Mouse (Mus musculus) ES-Bruce4 (cell line): Measurements from ENCODE around the gene Bcar1.

Source experiments
- EP300 ChIP-seq: IDR thresholded peaks from 2 replicates; pipeline ENCODE4 v1.6.1; 2011; ENCODE audit warnings: low read depth, low read length; ENCODE audit not compliant: insufficient read depth
- POLR2A ChIP-seq: IDR thresholded peaks from one replicate; pipeline ENCODE4 v1.8.1; 2011; ENCODE audit warnings: low read length; ENCODE audit not compliant: insufficient read depth

DNA sequence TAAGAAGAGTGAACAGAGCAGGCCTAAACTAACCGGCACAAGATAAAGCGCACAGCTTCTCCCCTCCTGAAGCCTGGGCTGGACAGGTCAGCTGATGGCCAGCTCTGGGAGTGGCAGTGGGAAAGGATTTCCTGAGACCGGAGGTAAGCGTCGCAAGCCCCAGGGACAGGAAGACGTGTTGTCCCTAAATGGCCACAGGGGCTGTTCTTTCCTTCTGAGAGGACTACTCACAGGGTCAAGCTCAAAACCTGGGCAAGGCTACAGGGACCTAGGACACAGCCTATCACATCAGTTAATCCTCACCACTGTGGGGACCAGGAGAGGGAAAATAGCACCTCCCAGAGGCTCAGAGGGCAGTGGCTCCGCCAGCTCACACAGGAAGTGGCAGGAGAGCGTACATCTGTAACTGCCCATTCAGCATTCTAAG, 8.3 kb downstream of the Bcar1 start:
- no peak for TF ChIP-seq POLR2A
- TF ChIP-seq EP300 = no peak
